Mouse (Mus musculus): ENCODE data around the gene Slamf6.

Gene Slamf6

DNA sequence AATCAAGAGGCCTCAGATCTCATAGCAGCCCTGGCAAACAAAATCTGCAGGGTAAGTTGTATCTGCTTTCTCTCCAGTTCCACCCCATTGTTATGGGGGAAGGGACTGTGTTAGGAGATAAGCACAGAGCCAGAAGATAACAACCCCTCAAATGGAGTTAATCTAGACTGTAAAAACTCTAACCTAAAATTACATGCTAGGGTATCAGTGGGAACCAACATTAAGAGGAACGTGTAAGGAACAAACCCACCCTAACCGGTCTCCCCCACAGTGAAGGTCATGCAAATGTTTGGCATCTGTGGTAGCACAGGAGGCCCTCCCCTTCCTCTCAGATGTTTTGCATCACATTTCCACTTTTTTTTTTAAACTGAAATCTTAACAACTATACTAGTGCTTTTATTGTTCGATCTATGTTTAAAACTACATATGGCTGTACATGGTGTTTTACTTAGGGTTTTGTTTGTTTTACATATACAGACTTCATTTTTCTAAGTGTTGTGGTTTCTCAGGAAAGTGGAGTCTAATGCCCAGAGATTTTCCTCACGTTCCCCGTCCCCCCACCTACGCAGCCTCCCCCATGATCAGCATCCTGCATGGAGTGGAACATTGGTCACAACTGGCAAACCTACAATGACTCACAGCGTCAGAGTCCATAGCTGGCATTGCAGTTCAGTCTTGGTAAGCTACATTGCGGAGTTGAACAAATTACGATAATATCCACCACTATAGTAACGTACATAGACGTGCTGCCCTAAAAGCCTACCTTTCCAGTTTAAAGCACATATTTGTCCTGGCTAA is 77.8 kb downstream of the Slamf6 start:
- no peak for DNase-seq (ENCODE audit: low spot score in 2 of 2)

DNA sequence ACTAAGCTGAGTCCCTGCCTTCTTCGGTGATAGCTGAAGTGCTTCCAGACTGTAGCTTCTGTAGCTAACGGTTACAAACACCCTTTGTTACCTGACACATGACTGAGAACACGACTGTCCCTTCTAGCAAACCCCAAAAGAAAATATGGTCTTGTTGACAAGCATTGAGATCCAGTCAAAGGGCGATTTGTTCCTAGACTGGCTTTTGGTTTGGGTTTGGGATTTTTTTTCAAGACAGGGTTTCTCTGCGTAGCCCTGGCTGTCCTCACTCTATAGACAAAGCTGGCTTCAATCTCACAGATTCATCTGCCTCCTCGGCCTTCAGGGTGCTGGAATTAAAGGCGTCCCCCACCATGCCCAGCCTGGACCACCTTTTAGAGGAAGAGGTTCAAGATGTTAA is 79.4 kb downstream of the Slamf6 start:
- DNase-seq (ENCODE audit: low spot score in 2 of 2), result no peak

DNA sequence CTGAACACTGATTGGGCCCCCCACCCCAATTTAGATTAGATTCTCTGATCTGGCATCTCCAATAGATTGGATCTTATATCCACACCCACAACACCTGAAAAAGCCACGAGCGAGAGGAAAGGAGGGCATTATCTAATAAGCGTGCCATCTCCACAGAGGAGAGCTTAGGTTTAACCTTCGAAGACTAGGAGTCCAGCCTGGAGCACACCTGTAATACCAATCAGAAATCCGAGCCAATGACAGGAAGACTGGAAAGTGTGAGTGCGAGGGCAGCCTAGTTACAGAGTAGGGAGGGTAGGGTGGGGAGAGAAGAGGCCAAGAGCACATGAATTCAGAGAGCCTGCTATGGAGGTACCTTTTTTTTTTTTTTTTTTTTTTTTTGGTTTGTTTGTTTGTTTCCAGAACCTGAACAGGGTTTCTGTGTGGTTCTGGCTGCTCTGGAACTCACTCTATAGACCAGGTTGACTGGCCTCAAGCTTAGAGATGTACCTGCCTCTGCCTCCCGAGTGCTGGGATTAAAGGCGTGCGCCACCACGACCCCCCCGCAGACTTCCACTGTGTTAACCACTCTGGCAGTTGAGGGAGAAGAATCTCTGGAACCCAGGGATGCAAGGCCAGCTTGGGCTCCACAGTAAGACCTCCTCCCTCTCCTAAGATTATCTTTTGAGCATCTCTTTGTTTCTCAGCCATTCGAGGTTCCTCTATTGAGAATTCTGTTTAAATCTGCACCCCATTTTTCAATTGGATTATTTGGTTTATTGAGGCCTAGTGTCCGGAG is 81.7 kb downstream of the Slamf6 start:
- DNase-seq (ENCODE audit: low spot score in 2 of 2), result no peak

DNA sequence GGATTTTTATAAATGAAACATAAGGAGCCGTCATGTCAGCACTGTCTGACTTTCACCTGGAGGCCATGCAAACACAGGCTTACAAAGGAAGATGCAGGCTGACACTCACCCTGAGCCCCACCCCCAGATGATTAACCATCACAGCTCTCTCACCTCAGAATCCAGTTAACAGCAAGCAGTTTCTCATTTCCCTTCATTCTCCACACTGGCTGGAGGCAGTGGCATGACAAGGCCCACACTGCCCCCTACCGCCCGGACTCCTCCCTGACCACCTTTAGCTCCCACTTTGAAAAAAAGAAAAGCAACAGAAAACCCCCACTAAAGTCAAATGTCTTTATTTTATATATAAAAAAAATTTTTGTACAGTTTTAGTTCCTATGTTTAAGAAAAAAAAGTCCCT is 83.3 kb downstream of the Slamf6 start:
- peak; percentile 47 to 60 for DNase-seq (ENCODE audit: low spot score in 2 of 2)

DNA sequence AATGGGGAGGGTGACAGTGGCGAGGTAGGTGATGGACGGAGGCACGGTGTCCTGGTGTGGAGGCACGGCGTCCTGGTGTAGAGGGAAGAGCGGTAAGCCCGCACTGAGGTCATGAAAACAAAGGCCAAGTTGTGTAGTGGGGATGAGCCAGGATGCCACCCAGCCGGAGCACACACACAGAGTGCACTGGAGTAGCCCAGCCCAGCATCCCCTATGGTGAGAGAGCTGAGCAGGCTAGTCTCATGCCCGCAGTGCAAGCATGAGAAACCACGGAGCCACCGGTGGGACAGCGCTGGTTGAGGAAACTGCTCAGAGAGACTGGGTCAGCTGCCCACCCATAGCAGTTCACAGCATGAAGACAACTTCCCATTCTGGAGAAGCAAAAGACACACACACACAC is 84.3 kb downstream of the Slamf6 start:
- no peak for DNase-seq (ENCODE audit: low spot score in 2 of 2)
